Mouse (Mus musculus) neutrophil, adult 83 days (primary cell): ENCODE data around the gene Rpl37. TPM values are rescaled to one million over a fixed set of nuclear protein-coding genes. Genes with fewer than 3 reads are reported as not detected.

Source experiments
- total RNA-seq, 2 experiments: library from RNA; stranded (reverse); gene quantifications; one replicate each; pipeline ENCODE4 v1.2.4; 2023

Rpl37 gene
- total RNA-seq: 100 to 1,000 TPM; 360 to 389 TPM

GRCm38 (mm10) chr15:5116270-5117030, at the start of gene Rpl37:
Rpl37 (plus strand) TSS chr15:5116645.

GRCm38 (mm10) chr15:5107686-5108654, 8.5 kb upstream of the Rpl37 start, which contains the start of gene Card6:
Card6 (minus strand) TSS chr15:5108539.

GRCm38 (mm10) chr15:5143361-5144020, 27.0 kb downstream of the Rpl37 start, which contains the start of gene Prkaa1:
Prkaa1 (plus strand) TSS chr15:5143861.

Other genes with a start within 250 kb of the Rpl37 start
- not detected for gene Mroh2b, start 217.9 kb upstream of the Rpl37 start, total RNA-seq
- gene C7, start 52.9 kb upstream of the Rpl37 start, total RNA-seq: not detected
- gene Card6, start 8.1 kb upstream of the Rpl37 start, total RNA-seq: 10 to 100 TPM; 15.8 to 22.9 TPM
- 10 to 100 TPM; 25.5 to 28.3 TPM for gene Prkaa1, start 27.2 kb downstream of the Rpl37 start, total RNA-seq
- 10 to 100 TPM; 16.6 to 19.1 TPM for gene Ttc33, start 68.9 kb downstream of the Rpl37 start, total RNA-seq
- 10 to 100 TPM; 18.1 to 23.8 TPM for gene Ptger4, start 127.5 kb downstream of the Rpl37 start, total RNA-seq